Mouse (Mus musculus) frontal cortex, postnatal 10 days (tissue): ENCODE data around the gene Armc7.
"Not testable (repeated sequence)": the region's sequence is repeated elsewhere in the genome, so short reads cannot be mapped to it uniquely, and the experiment has no call there.

ENCODE experiments used
- DNase-seq, 2 experiments: peaks; one replicate each; pipeline ENCODE4 v3.0.0; 2022; ENCODE audit warnings: low spot score in 2 of 2, mixed read lengths in 1 of 2

The Armc7 gene

DNA sequence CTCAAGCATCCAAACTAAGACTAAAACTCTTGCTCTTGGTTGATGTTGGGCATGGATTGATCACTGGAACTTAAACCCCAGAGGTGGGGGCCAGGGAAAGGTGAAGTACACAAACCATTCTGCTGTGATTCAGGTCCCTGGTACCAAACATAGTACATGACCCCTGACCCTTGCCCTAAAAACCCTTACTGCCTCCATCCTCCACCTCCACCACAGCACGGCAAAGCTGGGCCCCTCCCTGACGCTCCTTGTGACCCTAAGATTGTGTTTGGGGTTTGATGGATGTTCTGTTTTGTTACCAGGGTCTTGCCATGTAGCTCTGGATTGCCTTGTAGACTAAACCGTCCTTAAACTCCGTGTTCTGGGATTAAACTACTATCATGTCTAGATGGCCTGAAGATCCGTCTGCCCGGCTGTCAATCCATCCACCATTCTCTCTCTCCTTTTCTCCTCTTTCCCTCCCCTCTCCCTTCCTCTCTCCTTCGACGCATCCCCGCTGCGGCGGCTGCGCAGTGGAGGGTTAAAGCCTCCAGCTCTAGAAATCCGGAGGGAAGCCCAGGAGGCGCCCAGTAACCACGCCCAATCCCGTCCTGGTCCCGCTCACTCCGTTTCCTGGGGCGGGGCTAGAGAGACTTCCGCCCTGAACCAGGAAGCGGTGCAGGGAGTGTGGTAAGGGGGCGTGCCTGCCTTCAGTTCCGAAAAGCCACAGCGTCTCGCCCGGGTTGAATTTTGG, at the start of gene Armc7:
Gene Armc7, plus strand, starts transcription at position 643 of the 733 bp plus-strand sequence.
- DNase-seq: peak; percentile 91 to 94

DNA sequence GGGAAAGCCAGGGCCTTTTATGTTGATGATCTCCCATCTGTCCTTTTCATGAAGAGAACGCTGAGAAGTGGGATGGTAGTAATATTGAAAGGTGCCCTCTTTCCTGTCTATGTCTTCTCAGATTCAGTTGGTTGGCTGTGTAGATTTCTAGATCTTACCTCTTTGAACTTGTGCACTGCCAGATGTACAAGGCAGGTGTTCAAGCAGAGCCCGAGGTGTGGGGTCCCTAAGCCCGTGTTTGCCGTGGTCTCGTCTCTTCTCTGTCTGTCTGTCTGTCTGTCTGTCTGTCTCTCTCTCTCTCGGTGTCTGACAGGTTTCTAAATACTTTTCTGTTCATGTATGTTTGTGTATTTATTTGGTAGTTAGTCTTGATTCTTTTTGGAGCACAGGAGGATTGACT, 49.8 kb upstream of the Armc7 start:
- DNase-seq: no peak

DNA sequence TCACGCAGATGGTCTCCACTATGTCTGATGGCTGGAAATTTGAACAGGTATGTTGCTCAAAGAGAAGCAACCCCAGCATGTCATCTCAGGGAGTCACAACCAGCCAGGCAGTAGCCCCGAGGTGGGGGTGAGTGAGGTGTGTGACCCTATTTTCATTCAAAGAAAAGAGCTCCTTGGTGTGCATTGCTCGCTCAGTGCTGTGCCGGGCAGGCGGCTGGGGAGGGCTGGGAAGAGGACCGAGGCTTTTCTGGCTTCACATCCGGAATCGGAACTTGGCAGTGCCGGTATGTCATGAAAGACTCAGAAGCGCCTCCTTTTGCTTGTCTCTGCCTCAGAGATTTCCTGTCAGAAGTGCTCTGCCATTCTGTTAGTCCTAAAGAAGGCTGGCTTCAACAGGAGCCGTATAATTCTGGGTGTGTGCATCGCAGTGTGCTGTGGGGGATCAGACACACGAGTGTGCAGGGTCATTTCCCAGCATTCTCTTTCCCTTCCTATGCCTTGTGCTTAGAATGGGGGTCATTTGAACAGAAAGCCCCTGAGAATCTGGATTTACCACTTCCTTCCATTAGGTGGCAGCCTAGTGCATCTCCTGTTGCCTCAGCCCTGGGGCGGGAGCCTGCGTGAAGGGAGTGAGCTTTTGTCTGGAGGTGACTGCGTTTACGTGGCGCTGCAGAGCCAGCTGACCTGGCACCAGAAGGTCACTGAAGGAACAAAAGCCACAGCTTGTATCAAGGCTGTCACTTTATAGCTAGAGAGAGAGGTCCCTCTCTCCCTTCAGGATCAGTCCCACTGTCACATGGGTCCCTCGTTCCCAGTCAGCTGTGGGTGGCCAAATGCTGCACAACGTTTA, 47.8 kb upstream of the Armc7 start:
- DNase-seq: peak; percentile 57 to 66

DNA sequence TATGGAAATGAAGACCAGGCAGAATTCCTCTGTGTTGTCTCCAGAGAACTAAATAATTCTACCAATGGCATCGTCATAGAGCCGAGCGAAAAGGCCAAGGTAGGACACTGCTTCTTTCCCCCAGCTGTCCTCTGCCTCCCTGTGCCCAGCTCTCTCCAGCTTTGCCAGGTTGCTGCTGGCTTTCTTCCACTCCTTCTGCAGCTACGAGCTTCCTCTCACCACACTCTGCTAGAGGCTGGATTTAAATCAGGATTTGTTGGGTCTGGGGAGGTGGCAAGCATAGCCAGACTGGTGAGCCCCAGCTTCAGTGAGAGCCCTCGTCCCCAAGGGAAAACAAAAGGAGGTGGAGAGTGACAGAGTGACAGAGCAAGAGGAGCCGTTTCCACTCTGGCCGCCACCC, 46.2 kb upstream of the Armc7 start:
- no peak for DNase-seq

DNA sequence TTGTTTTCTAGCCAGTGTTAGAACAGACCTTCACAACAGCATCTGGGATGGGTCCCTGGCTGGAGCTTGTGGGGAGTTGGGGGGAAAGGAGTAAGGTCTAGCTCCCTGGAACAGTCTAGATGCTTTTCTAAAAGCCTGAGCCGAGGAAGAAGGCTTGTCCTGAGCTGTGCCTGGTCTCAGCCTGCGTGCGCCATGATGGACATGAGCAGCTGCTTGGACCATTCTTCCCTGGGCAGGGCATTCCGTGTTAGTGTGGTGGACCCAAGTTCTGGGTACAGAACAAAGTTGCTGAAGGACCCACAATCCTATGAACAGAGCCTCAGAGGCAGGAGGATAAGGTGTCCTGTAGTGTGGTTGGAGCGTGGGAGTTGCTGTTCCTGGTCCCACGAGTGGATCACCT, 44.9 kb upstream of the Armc7 start:
- DNase-seq: no peak

DNA sequence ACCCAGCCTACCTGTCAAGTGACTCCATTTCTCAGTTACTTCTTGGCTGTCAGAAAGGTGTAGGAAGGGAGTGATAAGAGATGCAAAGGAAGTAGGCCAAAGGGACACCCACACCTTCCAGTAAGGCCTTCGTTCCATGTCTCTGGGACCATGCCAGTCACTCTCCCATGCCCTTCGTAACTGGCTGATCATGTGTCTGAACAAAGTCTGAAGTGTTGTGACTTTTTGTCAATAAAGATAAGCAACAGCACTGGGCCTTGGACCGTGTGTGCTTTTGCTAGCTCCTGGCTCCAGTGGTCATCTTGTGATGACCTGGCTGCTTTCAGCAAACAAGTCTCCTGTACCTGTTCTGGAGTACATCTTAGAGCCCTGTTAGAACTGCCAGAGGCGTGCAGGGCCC, 42.7 kb upstream of the Armc7 start:
- DNase-seq: no peak

DNA sequence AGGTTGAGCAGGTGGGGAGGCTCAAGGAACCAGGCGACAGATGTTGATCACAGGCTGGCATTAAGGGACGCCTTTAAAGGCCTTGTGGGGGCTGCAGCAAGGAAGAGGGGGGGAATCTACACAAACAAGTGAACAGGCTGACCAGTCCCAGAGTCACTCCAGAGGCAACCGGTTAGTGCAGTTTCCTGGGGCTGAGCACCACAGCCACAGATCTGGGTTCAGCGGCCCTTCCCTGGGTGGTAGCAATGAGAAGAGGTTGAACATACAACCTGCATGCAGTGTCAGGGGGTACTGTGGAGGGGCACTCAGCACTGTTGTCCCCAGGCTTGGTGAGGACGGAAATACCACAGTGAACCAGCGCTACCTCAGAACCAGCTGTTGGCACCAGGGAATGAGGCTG, 42.1 kb upstream of the Armc7 start:
- no peak for DNase-seq

DNA sequence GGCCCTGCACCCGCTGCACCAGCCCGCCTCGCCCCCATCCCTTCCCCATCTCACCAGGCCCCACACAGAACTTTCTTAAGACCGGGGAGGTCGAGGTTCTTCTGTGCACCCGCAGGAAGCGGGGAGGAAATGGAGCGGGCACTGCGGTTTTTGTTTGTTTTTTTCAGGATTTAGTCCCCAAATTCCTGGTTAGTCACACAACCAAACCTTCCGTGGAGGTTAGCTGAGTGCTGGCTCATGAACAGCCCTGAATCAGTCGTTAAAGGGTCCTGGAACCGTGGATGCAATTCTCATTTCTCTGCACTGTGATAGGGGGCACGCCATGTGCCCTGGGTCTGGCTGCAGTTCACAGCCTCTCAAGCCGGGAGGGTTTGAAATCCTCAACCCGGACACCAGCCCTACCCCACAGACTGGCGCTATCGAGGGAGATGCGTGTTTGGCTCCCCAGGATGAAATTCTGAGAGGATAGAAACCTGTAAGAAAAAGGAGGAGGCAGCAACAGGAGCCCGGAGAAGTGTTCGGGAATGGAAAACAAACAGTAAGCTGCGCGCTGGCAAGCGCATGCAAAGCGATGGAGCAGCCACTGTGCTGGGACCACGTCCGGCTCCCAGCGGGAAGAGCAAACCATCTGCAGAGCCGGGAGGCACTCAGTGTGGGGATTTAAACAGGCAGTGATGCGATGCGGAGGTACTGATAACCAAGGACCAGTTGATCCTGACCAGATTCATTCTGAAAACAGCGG, 39.7 kb upstream of the Armc7 start:
- no peak for DNase-seq

DNA sequence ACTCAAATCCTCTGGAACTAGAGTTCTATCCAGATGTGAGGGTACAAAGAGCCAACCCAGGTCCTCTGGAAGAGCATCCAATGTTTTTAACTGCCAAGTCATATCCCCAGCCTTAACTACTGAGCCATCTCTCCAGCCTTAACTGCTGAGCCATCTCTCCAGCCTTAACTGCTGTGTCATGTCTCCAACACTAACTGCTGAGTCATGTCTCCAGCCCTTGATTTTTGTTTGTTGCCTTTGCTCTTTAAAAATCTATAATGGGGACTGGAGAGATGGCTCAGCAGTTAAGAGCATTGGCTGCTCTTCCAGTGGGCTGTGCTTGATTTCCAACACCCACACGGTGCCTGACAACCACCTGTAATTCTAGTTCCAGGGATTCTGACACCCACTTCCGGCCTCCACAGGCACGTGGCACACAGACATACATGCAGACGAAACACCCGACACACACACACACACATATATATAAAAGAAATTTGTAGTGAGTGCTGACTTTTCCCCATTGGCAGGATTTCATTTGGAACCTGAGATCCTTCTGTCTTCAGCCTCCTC, 37.8 kb upstream of the Armc7 start:
- DNase-seq: no peak

DNA sequence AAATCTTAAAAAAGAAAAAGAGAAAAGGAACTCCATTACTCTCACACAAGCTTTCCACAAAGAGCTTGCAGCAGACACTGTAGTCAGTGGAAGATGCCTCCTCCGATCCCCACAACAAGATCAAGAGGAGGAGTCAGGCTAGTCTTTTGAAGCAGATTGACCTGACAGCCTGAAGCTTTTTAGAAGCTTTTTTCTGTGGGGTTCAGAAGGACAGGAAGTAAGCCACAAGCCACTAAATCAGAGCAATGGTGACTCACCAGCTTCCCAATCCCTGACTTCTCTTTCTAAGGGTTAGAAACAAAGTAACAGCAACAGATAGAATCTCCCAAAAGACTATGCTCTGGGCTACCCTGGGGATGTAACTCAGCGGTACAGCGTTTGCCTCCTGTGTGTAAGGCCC, 36.1 kb upstream of the Armc7 start:
- no peak for DNase-seq

DNA sequence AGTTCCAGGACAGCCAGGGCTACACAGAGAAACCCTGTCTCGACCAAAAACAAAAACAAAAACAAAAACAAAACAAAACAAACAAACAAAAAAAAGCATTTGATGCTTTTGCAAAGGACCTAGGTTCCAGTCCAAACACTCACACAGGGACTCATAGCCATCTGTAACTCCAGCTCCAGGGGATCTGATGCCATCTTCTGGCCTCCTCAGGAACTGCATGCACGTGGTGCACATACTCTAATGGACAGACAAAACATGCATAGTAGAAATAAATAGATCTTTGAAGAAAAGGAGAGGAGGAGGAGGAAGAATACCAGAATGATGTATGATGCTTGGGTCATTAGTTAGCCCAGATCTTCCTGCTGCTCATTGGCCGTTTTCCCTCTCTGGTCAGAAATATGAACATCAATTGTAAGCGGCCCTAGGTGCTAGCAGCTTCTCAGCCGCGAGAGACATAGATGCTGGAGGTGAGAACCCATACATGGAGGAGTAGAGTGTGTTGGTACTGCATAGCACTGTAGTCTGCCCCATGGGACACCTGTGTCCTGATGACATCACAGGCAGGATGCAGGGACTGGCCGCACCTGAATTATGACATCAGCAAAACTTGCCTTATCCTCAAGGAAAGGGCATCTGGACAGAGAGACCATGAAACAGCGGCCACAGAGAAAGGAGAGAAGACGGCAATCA, 35.4 kb upstream of the Armc7 start, which contains the start of gene Trim80:
Gene Trim80, plus strand, starts transcription at position 640 of the 690 bp plus-strand sequence.
- DNase-seq: no peak

DNA sequence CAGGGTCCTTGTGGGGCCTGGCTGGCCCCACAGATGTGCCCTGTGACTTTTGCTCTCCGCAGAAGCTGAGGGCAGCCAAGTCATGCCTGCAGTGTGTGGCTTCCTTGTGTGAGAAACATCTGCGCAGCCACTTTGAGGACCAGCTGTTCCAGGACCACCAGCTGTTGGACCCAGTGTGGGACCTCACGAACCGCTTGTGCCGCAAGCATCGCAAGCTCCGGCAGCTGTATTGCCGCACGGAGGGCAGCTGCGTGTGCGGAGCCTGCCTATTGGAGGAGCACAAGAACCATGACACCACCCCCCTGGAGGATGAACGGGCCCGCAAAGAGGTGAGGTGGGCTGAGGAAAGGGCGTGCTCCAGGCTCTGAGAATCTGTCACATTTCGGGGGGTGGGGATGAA, 34.0 kb upstream of the Armc7 start:
- no peak for DNase-seq

DNA sequence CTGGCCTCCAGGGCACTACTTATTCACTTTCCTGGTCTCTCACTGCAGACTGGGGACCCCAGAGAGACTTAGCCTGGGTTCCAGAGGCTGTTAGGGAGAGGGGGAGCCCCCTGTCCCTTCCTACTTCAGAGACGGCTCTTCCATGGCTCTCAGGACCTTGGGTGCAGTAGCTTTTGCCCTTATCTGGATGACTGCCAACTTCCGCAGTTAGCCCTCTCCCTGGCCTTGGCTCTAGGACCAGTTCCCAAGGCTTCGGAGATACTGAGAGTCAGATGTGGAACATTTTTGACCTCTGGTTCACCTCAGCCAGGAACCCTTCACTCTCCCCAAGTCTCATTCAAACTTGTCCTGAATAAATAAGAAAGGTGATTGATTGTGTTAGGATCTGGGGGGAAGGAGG, 28.6 kb upstream of the Armc7 start:
- no peak for DNase-seq

DNA sequence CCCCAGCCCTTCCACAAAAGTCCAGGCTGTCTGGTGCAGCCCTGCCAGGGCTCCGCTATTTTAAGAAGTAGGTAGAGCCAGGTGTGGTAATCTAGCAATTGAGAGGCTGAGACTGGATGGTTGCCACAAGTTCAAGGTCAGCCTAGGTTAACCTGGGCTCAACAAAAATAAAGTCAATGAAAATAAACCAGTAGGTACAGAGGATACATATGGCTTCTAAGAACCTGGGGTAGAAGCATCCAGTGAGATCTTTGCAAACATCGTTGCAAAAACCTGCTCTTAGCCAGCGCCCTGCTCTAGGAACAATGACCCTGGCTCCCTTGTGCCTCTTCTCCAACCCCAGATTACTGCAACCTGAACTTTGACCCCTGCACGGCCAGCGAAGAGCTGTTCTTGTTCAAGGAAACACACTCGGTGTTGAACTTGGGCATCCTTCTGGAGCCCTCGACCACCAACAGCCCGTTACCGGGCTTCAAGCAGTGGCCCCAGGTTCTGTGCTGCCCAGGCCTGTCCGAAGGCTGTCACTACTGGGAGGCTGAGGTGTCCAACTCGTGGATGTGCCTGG, 28.1 kb upstream of the Armc7 start:
- no peak for DNase-seq

DNA sequence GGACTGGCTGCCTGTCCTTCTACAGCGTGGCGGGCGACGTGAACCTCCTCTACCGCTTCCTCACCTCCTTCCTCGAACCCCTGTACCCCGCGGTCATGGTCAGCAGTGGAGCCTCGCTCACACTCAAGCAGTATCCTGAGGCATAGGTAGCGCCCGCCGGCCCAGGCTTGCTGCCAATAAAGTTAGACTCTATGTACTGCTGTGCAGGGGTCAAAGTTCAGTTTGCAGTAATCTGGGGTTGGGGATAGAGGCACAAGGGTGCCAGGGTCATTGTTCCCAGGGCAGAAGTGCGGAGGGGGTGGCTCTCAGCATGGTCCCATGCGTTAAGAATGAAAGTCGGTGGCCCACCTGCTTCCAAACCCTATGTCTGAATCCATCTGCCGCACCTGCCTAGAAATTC, 27.4 kb upstream of the Armc7 start:
- DNase-seq: no peak

DNA sequence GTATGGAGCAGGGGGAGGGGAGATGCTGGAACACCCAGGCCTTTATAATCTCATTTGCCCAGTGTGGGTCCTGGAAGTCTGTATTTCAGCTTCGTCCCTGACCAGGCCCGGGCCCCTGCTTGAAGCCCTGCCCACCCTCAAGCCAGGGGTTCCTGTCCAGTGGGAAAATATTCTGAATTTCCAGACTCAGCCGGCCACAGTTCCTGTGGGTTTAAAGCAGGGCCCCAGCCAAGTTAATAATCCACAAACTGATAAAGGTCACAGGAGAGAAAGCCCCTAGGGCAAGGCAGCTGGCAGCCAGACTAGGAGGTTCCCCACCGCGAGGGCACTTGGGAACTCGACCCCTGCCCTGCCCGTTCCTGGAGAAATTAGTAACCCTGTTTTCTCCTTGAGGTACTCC, 26.5 kb upstream of the Armc7 start:
- no peak for DNase-seq

DNA sequence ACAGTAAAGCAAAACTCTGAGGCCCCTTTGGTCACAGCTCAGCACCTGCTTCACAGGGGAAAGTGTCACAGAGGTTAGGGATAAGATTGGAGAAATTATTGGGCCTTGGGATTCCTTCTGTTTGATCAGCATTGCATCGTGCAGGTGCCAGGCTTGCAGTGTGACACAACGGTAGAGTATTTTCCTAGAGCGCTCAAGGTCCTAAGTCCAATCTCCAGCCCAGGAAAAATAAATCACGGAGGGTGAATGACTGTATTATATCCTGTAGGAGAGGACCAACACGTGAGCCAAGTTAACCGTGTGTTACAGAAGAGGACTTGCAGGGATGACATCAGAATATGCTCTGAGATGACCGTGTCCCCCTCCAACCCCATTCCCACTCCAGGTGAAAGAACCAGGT, 25.3 kb upstream of the Armc7 start:
- no peak for DNase-seq

DNA sequence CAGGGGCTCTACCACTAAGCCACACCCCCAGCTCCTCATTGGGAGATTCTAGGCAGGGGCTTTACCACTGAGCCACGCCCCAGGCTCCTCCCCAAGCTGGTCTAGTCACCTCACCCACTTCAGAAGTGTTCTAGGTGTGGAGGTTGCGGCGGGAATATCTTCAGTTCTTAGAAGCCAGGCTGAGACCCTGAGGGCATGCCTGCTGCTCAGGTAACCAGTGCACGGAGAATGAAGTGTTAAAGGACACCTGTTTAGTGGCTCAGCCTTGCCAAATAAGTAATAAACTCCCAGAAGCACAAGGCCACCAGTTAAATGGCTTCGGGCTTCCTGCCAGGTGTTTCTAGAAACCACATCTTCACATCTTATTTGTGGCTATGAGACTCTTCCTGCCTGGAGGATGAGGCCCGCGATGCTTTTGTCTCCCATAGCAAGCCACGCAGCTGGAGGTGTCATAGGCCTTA, 23.7 kb upstream of the Armc7 start:
- no peak for DNase-seq

DNA sequence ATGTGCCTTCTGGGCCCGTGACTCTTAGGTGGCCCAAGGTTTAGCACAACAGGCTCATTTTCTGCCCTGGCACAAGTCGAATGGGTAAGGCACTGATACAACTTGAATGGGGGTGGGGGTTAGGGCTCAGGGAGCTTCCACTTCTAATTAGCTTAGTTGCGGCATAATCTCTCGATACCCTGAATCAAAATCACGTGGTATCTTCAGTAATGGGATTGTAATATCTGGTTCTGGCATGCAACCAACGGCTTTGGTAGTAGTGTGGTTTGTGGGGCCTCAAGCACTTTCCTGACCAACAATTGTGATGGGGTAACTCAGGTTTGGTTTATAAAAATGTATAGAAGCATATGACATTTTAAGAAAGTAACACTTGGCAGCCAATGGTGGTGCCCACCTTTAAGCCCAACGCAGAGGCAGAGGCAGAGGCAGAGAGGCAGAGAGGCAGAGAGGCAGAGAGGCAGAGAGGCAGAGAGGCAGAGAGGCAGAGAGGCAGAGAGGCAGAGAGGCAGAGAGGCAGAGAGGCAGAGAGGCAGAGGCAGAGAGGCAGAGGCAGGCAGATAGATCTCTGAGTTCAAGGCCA, 23.1 kb upstream of the Armc7 start:
- no peak for DNase-seq

DNA sequence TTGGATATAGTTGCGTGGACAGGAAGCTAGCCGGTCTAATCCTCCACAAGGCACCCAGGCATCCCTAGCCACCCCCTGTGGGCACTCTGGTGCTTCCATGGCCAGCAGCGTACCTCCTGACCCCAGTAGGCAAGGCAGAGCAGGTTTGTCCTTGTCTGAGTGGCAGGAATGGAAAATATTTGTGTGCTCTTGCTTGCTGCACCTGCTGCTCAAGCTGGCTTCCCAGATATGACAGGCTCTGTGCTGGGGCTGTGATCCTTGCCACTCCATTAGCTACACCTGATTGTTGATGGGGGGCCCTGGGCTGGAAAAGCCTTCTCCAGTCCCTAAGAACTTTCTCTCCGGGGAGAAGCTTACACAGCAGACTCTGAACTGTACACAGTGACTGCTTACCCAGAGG, 22.2 kb upstream of the Armc7 start:
- DNase-seq: no peak

DNA sequence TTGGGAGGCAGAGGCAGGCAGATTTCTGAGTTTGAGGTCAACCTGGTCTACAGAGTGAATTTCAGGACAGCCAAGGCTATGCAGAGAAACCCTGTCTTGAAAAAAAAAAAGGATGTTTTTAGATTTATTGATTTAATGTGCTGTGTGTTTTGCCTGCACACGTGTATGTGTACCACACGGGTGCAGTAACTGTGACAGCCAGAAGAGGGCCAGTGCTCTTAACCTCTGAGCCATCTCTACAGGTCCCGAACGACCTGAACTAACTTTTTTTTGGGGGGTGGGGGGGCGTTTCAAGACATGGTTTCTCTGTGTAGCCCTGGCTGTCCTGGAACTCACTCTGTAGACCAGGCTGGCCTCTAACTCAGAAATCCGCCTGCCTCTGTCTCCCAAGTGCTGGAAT, 20.6 kb upstream of the Armc7 start:
- not testable (repeated sequence) for DNase-seq
